Mouse (Mus musculus) hematopoietic stem cell, adult 5-6 weeks (primary cell): ENCODE data around the gene Cysltr1. TPM values are rescaled to one million over a fixed set of nuclear protein-coding genes. Genes with fewer than 3 reads are reported as not detected.

ENCODE experiments used
- total RNA-seq: library from RNA; stranded (forward); fragments of 172-1452, 232-1000 nt; gene quantifications from 2 replicates; pipeline ENCODE4 v1.2.3, GENCODE M21; 2017

Gene Cysltr1
- total RNA-seq, 1 experiment from 2014 or later, result 0.30 TPM

Other genes with a start within 250 kb of the Cysltr1 start
- not detected in 2 replicates for gene Fndc3c1, start 118.3 kb downstream of the Cysltr1 start, total RNA-seq
- not detected in 2 replicates for gene Gm5127, start 20.5 kb downstream of the Cysltr1 start, total RNA-seq
- not detected in 2 replicates for gene Rtl3, start 237.0 kb upstream of the Cysltr1 start, total RNA-seq